Mouse (Mus musculus) myocyte (in vitro differentiated cells): Measurements from ENCODE around the gene Ubtf. TPM values are rescaled to one million over a fixed set of nuclear protein-coding genes. Genes with fewer than 3 reads are reported as not detected.

Experiments used
- H3K27me3 ChIP-seq: one replicate; pipeline ENCODE4 v1.6.1; 2011; ENCODE audit not compliant: control insufficient read depth, insufficient read depth, insufficient read length
- H3K36me3 ChIP-seq: one replicate; pipeline ENCODE4 v1.6.1; 2011; ENCODE audit not compliant: control insufficient read depth, insufficient read depth
- H3K4me2 ChIP-seq: one replicate; pipeline ENCODE4 v1.6.1; 2011; ENCODE audit warnings: low read depth, control low read depth
- H3K4me3 ChIP-seq: one replicate; pipeline ENCODE4 v1.5.1; 2011; ENCODE audit warnings: mild to moderate bottlenecking, control low read depth, moderate library complexity
- H3K79me2 ChIP-seq: one replicate; pipeline ENCODE4 v1.6.1; 2011; ENCODE audit not compliant: control insufficient read depth, insufficient read depth
- H3ac ChIP-seq: one replicate; pipeline ENCODE4 v1.6.1; 2011; ENCODE audit not compliant: control insufficient read depth, insufficient read length
- CEBPB ChIP-seq: IDR thresholded peaks from 2 replicates; pipeline ENCODE4 v1.6.1; 2011; ENCODE audit warnings: mild to moderate bottlenecking, moderate library complexity; ENCODE audit not compliant: poor library complexity, insufficient read depth, severe bottlenecking
- E2F4 ChIP-seq: IDR thresholded peaks from one replicate; pipeline ENCODE4 v1.6.1; 2011; ENCODE audit warnings: mild to moderate bottlenecking, control low read depth, moderate library complexity; ENCODE audit not compliant: insufficient read depth
- MAX ChIP-seq: IDR thresholded peaks from one replicate; pipeline ENCODE4 v1.6.1; 2011; ENCODE audit warnings: low read depth, mild to moderate bottlenecking, control low read depth
- MYOD1 ChIP-seq, 3 experiments: IDR thresholded peaks; one replicate each; pipeline ENCODE4 v1.6.1; 2011; ENCODE audit warnings: control low read depth in 2 of 3, low read depth in 2 of 3, mild to moderate bottlenecking in 2 of 3, moderate library complexity in 1 of 3; ENCODE audit not compliant: insufficient read length in 2 of 3, control insufficient read depth in 1 of 3
- MYOG ChIP-seq, 3 experiments: IDR thresholded peaks; one replicate each; pipeline ENCODE4 v1.6.1; 2011; ENCODE audit warnings: control low read depth in 2 of 3, low read depth in 2 of 3, mild to moderate bottlenecking in 2 of 3; ENCODE audit not compliant: insufficient read length in 2 of 3, control insufficient read depth in 1 of 3, insufficient read depth in 1 of 3
- POLR2A ChIP-seq: IDR thresholded peaks from one replicate; pipeline ENCODE4 v1.6.1; 2011; ENCODE audit warnings: low read depth, mild to moderate bottlenecking, control low read depth, moderate library complexity; ENCODE audit not compliant: insufficient read length
- POLR2AphosphoS2 ChIP-seq: IDR thresholded peaks from one replicate; pipeline ENCODE4 v1.6.1; 2011; ENCODE audit warnings: low read depth, control low read depth; ENCODE audit not compliant: insufficient read length
- REST ChIP-seq: IDR thresholded peaks from one replicate; pipeline ENCODE4 v1.6.1; 2011; ENCODE audit warnings: mild to moderate bottlenecking, control low read depth, moderate library complexity; ENCODE audit not compliant: insufficient read depth, insufficient read length
- SRF ChIP-seq: IDR thresholded peaks from one replicate; pipeline ENCODE4 v1.6.1; 2011; ENCODE audit warnings: low read depth; ENCODE audit not compliant: control insufficient read depth, insufficient read length
- TCF12 ChIP-seq: IDR thresholded peaks from one replicate; pipeline ENCODE4 v1.6.1; 2011; ENCODE audit warnings: mild to moderate bottlenecking, control low read depth; ENCODE audit not compliant: poor library complexity, insufficient read depth, severe bottlenecking
- TCF3 ChIP-seq: IDR thresholded peaks from one replicate; pipeline ENCODE4 v1.6.1; 2011; ENCODE audit warnings: low read depth, control low read depth; ENCODE audit not compliant: insufficient read length
- USF1 ChIP-seq: IDR thresholded peaks from one replicate; pipeline ENCODE4 v1.6.1; 2011; ENCODE audit warnings: low read depth, mild to moderate bottlenecking, control low read depth, moderate library complexity
- polyA plus RNA-seq: library from polyadenylated mRNA; unstranded; fragments of >200 nt; fragmentation: generic; extraction: Trizol; gene quantifications from one replicate; pipeline ENCODE4 v1.2.1, GENCODE M21; 2012; ENCODE audit warnings: missing spikeins

The Ubtf gene
- polyA plus RNA-seq, 1 experiment: 58.6 TPM

GRCm38 (mm10) chr11:102365699-102366098 lies 46.2 kb upstream of the Ubtf start:
- Histone ChIP-seq H3K36me3 (no peaks in the 10 kb centered on the region), H3ac (no peak overlapping the region), H3K4me2 (no peak overlapping the region), H3K27me3 (peaks cover 76% of the 10 kb centered on the region), H3K79me2 (no peaks in the 10 kb centered on the region), H3K4me3 (no peak overlapping the region)
- TF ChIP-seq CEBPB (no peak), POLR2A (no peak), MYOG (IDR thresholded peaks at IDR 0.05; ENCODE audit: control insufficient read depth in 1 of 3, insufficient read depth in 1 of 3, insufficient read length in 2 of 3, low read depth in 2 of 3) (no peak), TCF12 (no peak), POLR2AphosphoS2 (no peak), USF1 (no peak), MYOD1 (IDR thresholded peaks at IDR 0.05; ENCODE audit: control insufficient read depth in 1 of 3, insufficient read length in 2 of 3, low read depth in 2 of 3) (no peak), SRF (no peak), MAX (no peak), E2F4 (no peak), REST (no peak), TCF3 (no peak)

GRCm38 (mm10) chr11:102364570-102365371 lies 45.2 kb upstream of the Ubtf start:
- no peak overlapping the region for H3K4me3 ChIP-seq
- H3K36me3 ChIP-seq: no peaks in the 10 kb centered on the region
- H3K27me3 ChIP-seq: peaks cover 84% of the 10 kb centered on the region
- no peak overlapping the region for H3K4me2 ChIP-seq
- TF ChIP-seq CEBPB (no peak), MYOG (IDR thresholded peaks at IDR 0.05; ENCODE audit: control insufficient read depth in 1 of 3, insufficient read depth in 1 of 3, insufficient read length in 2 of 3, low read depth in 2 of 3) (no peak), MAX (no peak), TCF3 (no peak), MYOD1 (IDR thresholded peaks at IDR 0.05; ENCODE audit: control insufficient read depth in 1 of 3, insufficient read length in 2 of 3, low read depth in 2 of 3) (no peak), USF1 (no peak), REST (no peak)
- H3ac ChIP-seq: no peak overlapping the region
- H3K79me2 ChIP-seq: no peaks in the 10 kb centered on the region

- no peak overlapping the region for H3K4me3 ChIP-seq
- H3K79me2 ChIP-seq: no peaks in the 10 kb centered on the region
- peaks cover 87% of the 10 kb centered on the region for H3K27me3 ChIP-seq
- H3K4me2 ChIP-seq: no peak overlapping the region
- H3K36me3 ChIP-seq: no peaks in the 10 kb centered on the region
- no peak overlapping the region for H3ac ChIP-seq
- TF ChIP-seq TCF12: no peak
- no peak for TF ChIP-seq MYOG (IDR thresholded peaks at IDR 0.05; ENCODE audit: control insufficient read depth in 1 of 3, insufficient read depth in 1 of 3, insufficient read length in 2 of 3, low read depth in 2 of 3)
- no peak for TF ChIP-seq MYOD1 (IDR thresholded peaks at IDR 0.05; ENCODE audit: control insufficient read depth in 1 of 3, insufficient read length in 2 of 3, low read depth in 2 of 3)
- no peak for TF ChIP-seq POLR2AphosphoS2
- no peak for TF ChIP-seq TCF3
- TF ChIP-seq MAX: no peak
- TF ChIP-seq REST: no peak
- no peak for TF ChIP-seq E2F4
- no peak for TF ChIP-seq CEBPB
- no peak for TF ChIP-seq POLR2A
- no peak for TF ChIP-seq USF1
- TF ChIP-seq SRF: no peak
Observed at GRCm38 (mm10) chr11:102363623-102364022, 44.1 kb upstream of the Ubtf start.

- Histone ChIP-seq H3K4me3 (no peak overlapping the region), H3ac (no peak overlapping the region), H3K27me3 (peaks cover 95% of the 10 kb centered on the region), H3K4me2 (no peak overlapping the region), H3K79me2 (no peaks in the 10 kb centered on the region), H3K36me3 (no peaks in the 10 kb centered on the region)
- TF ChIP-seq MAX (no peak), MYOG (IDR thresholded peaks at IDR 0.05; ENCODE audit: control insufficient read depth in 1 of 3, insufficient read depth in 1 of 3, insufficient read length in 2 of 3, low read depth in 2 of 3) (no peak), POLR2A (no peak), MYOD1 (IDR thresholded peaks at IDR 0.05; ENCODE audit: control insufficient read depth in 1 of 3, insufficient read length in 2 of 3, low read depth in 2 of 3) (no peak), POLR2AphosphoS2 (no peak), SRF (no peak), TCF12 (no peak), E2F4 (no peak), CEBPB (no peak), TCF3 (no peak), REST (no peak), USF1 (no peak)
Observed at GRCm38 (mm10) chr11:102361776-102362495, 42.4 kb upstream of the Ubtf start.
